9 mouse cellular contexts compared by ENCODE assay signal in genomic region chr11:100512384-100512783, GRCm38 (mm10). TPM values are rescaled to one million over a fixed set of nuclear protein-coding genes. Genes with fewer than 3 reads are reported as not detected.
A peak's percentile ranks its signal among the peaks of the same experiment; 100 is the strongest.
DNase-seq lines count a peak whose midpoint lies in the region; ATAC-seq and TF ChIP-seq lines count a peak whose summit lies in the region.
"Had no signal": no experiment of that assay in that cellular context is flagged by ENCODE, and none has a peak within 500 bp of the region (broad histone marks: within the 10 kb centered on the region; RNA-seq: fewer than 3 reads in every experiment).

No protein-coding gene starts in this region.

- TF ChIP-seq POLR2A in lung, adult 2 months (IDR thresholded peaks at IDR 0.05; ENCODE audit: borderline replicate concordance, extremely low read depth, low read depth, low read length), result no peak

- H3K4me3 ChIP-seq in embryonic facial prominence, embryonic 11.5 days (ENCODE audit: low read depth, low read length), result no peak overlapping the region
- H3K4me3 ChIP-seq in embryonic facial prominence, embryonic 10.5 days, result no peak overlapping the region
- no peak overlapping the region for H3K4me3 ChIP-seq in lung, embryonic 14.5 days (ENCODE audit: low read depth, low read length)
- H3K4me3 ChIP-seq in lung, adult 2 months (replicated peaks; ENCODE audit: extremely low read depth, low read depth, low read length), result no peak overlapping the region
- no peak overlapping the region for H3K4me3 ChIP-seq in stomach, postnatal 0 days (ENCODE audit: low read depth, low read length)
- H3K4me3 ChIP-seq in heart, embryonic 12.5 days, result no peak overlapping the region
- H3K4me3 ChIP-seq: embryonic facial prominence, embryonic 15.5 days had no signal

- no peaks in the 10 kb centered on the region for H3K4me1 ChIP-seq in embryonic facial prominence, embryonic 11.5 days (ENCODE audit: control insufficient read depth, insufficient read depth, low read length)
- H3K4me1 ChIP-seq in embryonic facial prominence, embryonic 10.5 days, result no peaks in the 10 kb centered on the region
- no peaks in the 10 kb centered on the region for H3K4me1 ChIP-seq in lung, embryonic 14.5 days (ENCODE audit: insufficient read depth)
- H3K4me1 ChIP-seq in lung, adult 2 months (ENCODE audit: control insufficient read depth, insufficient read depth, low read length), result no peaks in the 10 kb centered on the region
- H3K4me1 ChIP-seq in stomach, postnatal 0 days (replicated peaks; ENCODE audit: control insufficient read depth, insufficient read depth), result no peaks in the 10 kb centered on the region
- H3K4me1 ChIP-seq in heart, embryonic 12.5 days (replicated peaks), result no peaks in the 10 kb centered on the region
- H3K4me1 ChIP-seq: embryonic facial prominence, embryonic 15.5 days had no signal

- no peak overlapping the region for H3K27ac ChIP-seq in embryonic facial prominence, embryonic 11.5 days (replicated peaks; ENCODE audit: low read depth, low read length)
- no peak overlapping the region for H3K27ac ChIP-seq in embryonic facial prominence, embryonic 10.5 days (replicated peaks)
- H3K27ac ChIP-seq in lung, embryonic 14.5 days (ENCODE audit: low read depth), result no peak overlapping the region
- no peak overlapping the region for H3K27ac ChIP-seq in stomach, postnatal 0 days (replicated peaks)
- H3K27ac ChIP-seq in heart, embryonic 12.5 days (ENCODE audit: poor library complexity, severe bottlenecking), result no peak overlapping the region
- H3K27ac ChIP-seq: embryonic facial prominence, embryonic 15.5 days had no signal

- H3K36me3 ChIP-seq in embryonic facial prominence, embryonic 11.5 days (replicated peaks; ENCODE audit: control insufficient read depth, insufficient read depth, low read depth, low read length), result peaks cover 23% of the 10 kb centered on the region
- peaks cover 100% of the 10 kb centered on the region for H3K36me3 ChIP-seq in embryonic facial prominence, embryonic 10.5 days (replicated peaks)
- peaks cover 87% of the 10 kb centered on the region for H3K36me3 ChIP-seq in lung, embryonic 14.5 days (ENCODE audit: insufficient read depth)
- peaks cover 27% of the 10 kb centered on the region for H3K36me3 ChIP-seq in stomach, postnatal 0 days (ENCODE audit: control insufficient read depth, insufficient read depth, low read length)
- H3K36me3 ChIP-seq in heart, embryonic 12.5 days, result peaks cover 85% of the 10 kb centered on the region

- no peak for TF ChIP-seq EP300 in stomach, postnatal 0 days (optimal IDR thresholded peaks at IDR 0.05)

- no peak overlapping the region for H3K9ac ChIP-seq in embryonic facial prominence, embryonic 11.5 days (replicated peaks; ENCODE audit: low read length)
- H3K9ac ChIP-seq in lung, embryonic 14.5 days, result no peak overlapping the region
- H3K9ac ChIP-seq in stomach, postnatal 0 days (ENCODE audit: low read length), result no peak overlapping the region
- no peak overlapping the region for H3K9ac ChIP-seq in heart, embryonic 12.5 days
- H3K9ac ChIP-seq: embryonic facial prominence, embryonic 15.5 days had no signal

- 96% methylated on average over 1 of the region's 1 CpGs for WGBS in embryonic facial prominence, embryonic 11.5 days
- 89% methylated on average over 1 of the region's 1 CpGs for WGBS in embryonic facial prominence, embryonic 10.5 days
- WGBS in lung, embryonic 14.5 days, result 87% methylated on average over 1 of the region's 1 CpGs
- WGBS in lung, adult 2 months, result 84% methylated on average over 1 of the region's 1 CpGs
- WGBS in stomach, postnatal 0 days, result 85% methylated on average over 1 of the region's 1 CpGs
- 93% methylated on average over 1 of the region's 1 CpGs for WGBS in heart, embryonic 12.5 days

- no peak overlapping the region for H3K4me2 ChIP-seq in embryonic facial prominence, embryonic 11.5 days (ENCODE audit: low read depth, low read length)
- no peak overlapping the region for H3K4me2 ChIP-seq in lung, embryonic 14.5 days
- H3K4me2 ChIP-seq in stomach, postnatal 0 days (replicated peaks; ENCODE audit: low read depth), result no peak overlapping the region
- H3K4me2 ChIP-seq in heart, embryonic 12.5 days, result no peak overlapping the region
- H3K4me2 ChIP-seq: embryonic facial prominence, embryonic 15.5 days had no signal

- H3K27me3 ChIP-seq in embryonic facial prominence, embryonic 11.5 days (ENCODE audit: control insufficient read depth, insufficient read depth, low read length), result no peaks in the 10 kb centered on the region
- no peaks in the 10 kb centered on the region for H3K27me3 ChIP-seq in embryonic facial prominence, embryonic 10.5 days (replicated peaks; ENCODE audit: low read depth, poor library complexity, severe bottlenecking)
- no peaks in the 10 kb centered on the region for H3K27me3 ChIP-seq in lung, embryonic 14.5 days (ENCODE audit: insufficient read depth, low read length)
- no peaks in the 10 kb centered on the region for H3K27me3 ChIP-seq in stomach, postnatal 0 days (ENCODE audit: control insufficient read depth, insufficient read depth, low read length)
- H3K27me3 ChIP-seq in heart, embryonic 12.5 days (replicated peaks), result no peaks in the 10 kb centered on the region
- H3K27me3 ChIP-seq: embryonic facial prominence, embryonic 15.5 days had no signal

- no peaks in the 10 kb centered on the region for H3K9me3 ChIP-seq in embryonic facial prominence, embryonic 11.5 days (replicated peaks; ENCODE audit: control insufficient read depth, low read length)
- no peaks in the 10 kb centered on the region for H3K9me3 ChIP-seq in embryonic facial prominence, embryonic 10.5 days
- no peaks in the 10 kb centered on the region for H3K9me3 ChIP-seq in lung, embryonic 14.5 days (ENCODE audit: low read depth, low read length)
- no peaks in the 10 kb centered on the region for H3K9me3 ChIP-seq in stomach, postnatal 0 days (ENCODE audit: control insufficient read depth, low read length)
- H3K9me3 ChIP-seq in heart, embryonic 12.5 days (replicated peaks), result no peaks in the 10 kb centered on the region
- H3K9me3 ChIP-seq: embryonic facial prominence, embryonic 15.5 days had no signal

- peak; percentile 57 for TF ChIP-seq CTCF in lung, embryonic 14.5 days (IDR thresholded peaks at IDR 0.05; ENCODE audit: low read depth)
- TF ChIP-seq CTCF in lung, adult 2 months (IDR thresholded peaks at IDR 0.05; ENCODE audit: insufficient read depth, low read length), result no peak
- TF ChIP-seq CTCF in stomach, postnatal 0 days (IDR thresholded peaks at IDR 0.05; ENCODE audit: low read depth), result peak; percentile 75

- DNase-seq in embryonic facial prominence, embryonic 11.5 days (ENCODE audit: low spot score), result peak; percentile 28
- no peak for DNase-seq in embryonic facial prominence, embryonic 10.5 days (ENCODE audit: low spot score)
- peak; percentile 57 for DNase-seq in lung, embryonic 14.5 days
- DNase-seq in lung, adult 2 months, result no peak
- DNase-seq in layer of hippocampus, adult 11-12 months (ENCODE audit: low spot score), result peak; percentile 53
- DNase-seq in stomach, postnatal 0 days (ENCODE audit: low spot score), result peak; percentile 32
- no peak for DNase-seq in adrenal gland, adult 8-10 months

- no peak for ATAC-seq in embryonic facial prominence, embryonic 11.5 days (replicated peaks; ENCODE audit: insufficient number of reproducible peaks, low FRiP score, low TSS enrichment, low read depth)
- ATAC-seq in lung, embryonic 14.5 days (ENCODE audit: insufficient read depth), result no peak
- ATAC-seq in stomach, postnatal 0 days (ENCODE audit: low FRiP score, low TSS enrichment), result peak; percentile 17; the same call in 1 of the 2 replicates
- ATAC-seq in heart, embryonic 12.5 days (ENCODE audit: insufficient number of reproducible peaks, low FRiP score), result no peak

RNA-seq across cellular contexts. Expression of gene Acly, which starts 15.4 kb away (rescaled TPM):
- polyA plus RNA-seq in embryonic facial prominence, embryonic 11.5 days (2014; fragmentation: Nextera tagmentation; extraction: Ambion mirVana), result 200 and 210 TPM in 2 replicates
- polyA plus RNA-seq in embryonic facial prominence, embryonic 10.5 days (2016; fragmentation: Nextera tagmentation; extraction: Ambion mirVana), result 291 and 321 TPM in 2 replicates
- polyA plus RNA-seq in lung, embryonic 14.5 days (2014; fragmentation: Nextera tagmentation; extraction: Ambion mirVana), result 140 and 146 TPM in 2 replicates
- 166 and 217 TPM in 2 replicates for polyA plus RNA-seq in lung, adult 2 months (2012; rRNA removed)
- polyA plus RNA-seq in stomach, postnatal 0 days (2015; fragmentation: Nextera tagmentation; extraction: Ambion mirVana), result 70.3 and 70.6 TPM in 2 replicates
- polyA plus RNA-seq in heart, embryonic 12.5 days (2016; fragmentation: Nextera tagmentation; extraction: Ambion mirVana), result 93.7 and 99.0 TPM in 2 replicates
- 1,000 to 10,000 TPM; 1,202 to 1,723 (median 1,362) TPM for total RNA-seq in adrenal gland, adult 8-10 months (2022)

RNA-seq across cellular contexts. Expression of gene Ttc25, which starts 33.0 kb away (rescaled TPM):
- polyA plus RNA-seq in embryonic facial prominence, embryonic 11.5 days (2014; fragmentation: Nextera tagmentation; extraction: Ambion mirVana), result 0.79 and 1.4 TPM in 2 replicates
- polyA plus RNA-seq in embryonic facial prominence, embryonic 10.5 days (2016; fragmentation: Nextera tagmentation; extraction: Ambion mirVana), result 1.4 and 1.7 TPM in 2 replicates
- polyA plus RNA-seq in lung, embryonic 14.5 days (2014; fragmentation: Nextera tagmentation; extraction: Ambion mirVana), result 0.74 and 0.87 TPM in 2 replicates
- polyA plus RNA-seq in lung, adult 2 months (2012; rRNA removed), result 1.8 and 3.4 TPM in 2 replicates
- polyA plus RNA-seq in stomach, postnatal 0 days (2015; fragmentation: Nextera tagmentation; extraction: Ambion mirVana), result 0.17 and 0.33 TPM in 2 replicates
- polyA plus RNA-seq in heart, embryonic 12.5 days (2016; fragmentation: Nextera tagmentation; extraction: Ambion mirVana), result 0.30 and 0.77 TPM in 2 replicates
- total RNA-seq in adrenal gland, adult 8-10 months (2022), result 1 to 10 TPM; 4.4 to 6.4 (median 5.4) TPM

RNA-seq across cellular contexts. Expression of gene Klhl11, which starts 39.8 kb away (rescaled TPM):
- polyA plus RNA-seq in embryonic facial prominence, embryonic 11.5 days (2014; fragmentation: Nextera tagmentation; extraction: Ambion mirVana), result 13.1 and 13.2 TPM in 2 replicates
- polyA plus RNA-seq in embryonic facial prominence, embryonic 10.5 days (2016; fragmentation: Nextera tagmentation; extraction: Ambion mirVana), result 7.4 and 8.5 TPM in 2 replicates
- polyA plus RNA-seq in lung, embryonic 14.5 days (2014; fragmentation: Nextera tagmentation; extraction: Ambion mirVana), result 10.9 and 12.3 TPM in 2 replicates
- polyA plus RNA-seq in lung, adult 2 months (2012; rRNA removed), result 5.1 and 6.2 TPM in 2 replicates
- 2.6 and 3.3 TPM in 2 replicates for polyA plus RNA-seq in stomach, postnatal 0 days (2015; fragmentation: Nextera tagmentation; extraction: Ambion mirVana)
- 9.5 and 9.8 TPM in 2 replicates for polyA plus RNA-seq in heart, embryonic 12.5 days (2016; fragmentation: Nextera tagmentation; extraction: Ambion mirVana)
- 10 to 100 TPM; 62.9 to 96.4 (median 75.3) TPM for total RNA-seq in adrenal gland, adult 8-10 months (2022)

Comparison
In these comparisons a context has a peak if more than half of its experiments do, and no peak if none do; other contexts are left out.
1. DNase-seq: peak in embryonic facial prominence, embryonic 11.5 days (single experiment), lung, embryonic 14.5 days (single experiment), layer of hippocampus, adult 11-12 months (single experiment) and stomach, postnatal 0 days (single experiment); none in embryonic facial prominence, embryonic 10.5 days (single experiment), lung, adult 2 months (single experiment) and adrenal gland, adult 8-10 months (single experiment).